Mouse (Mus musculus) forebrain, embryonic 12.5 days (tissue): ENCODE measurements around the gene Ptpn3. TPM values are rescaled to one million over a fixed set of nuclear protein-coding genes. Genes with fewer than 3 reads are reported as not detected.

ENCODE experiments used
- ATAC-seq: fragments of 200-750 bp; cut with Nextera tagmentation; 2 replicates; pipeline ENCODE4 v1.8.0; 2017; ENCODE audit warnings: moderate TSS enrichment; ENCODE audit not compliant: low FRiP score
- H3K27ac ChIP-seq: fragments of 300-500 bp; sonication (generic); 2 replicates; pipeline ENCODE4 v1.5.1; 2016; ENCODE audit warnings: mild to moderate bottlenecking
- H3K27me3 ChIP-seq: fragments of 300-500 bp; sonication (generic); 2 replicates; pipeline ENCODE4 v1.6.1; 2016; ENCODE audit warnings: mild to moderate bottlenecking
- H3K36me3 ChIP-seq: fragments of 300-500 bp; sonication (generic); replicated peaks from 2 replicates; pipeline ENCODE4 v1.6.1; 2016; ENCODE audit warnings: mild to moderate bottlenecking
- H3K4me1 ChIP-seq: fragments of 300-500 bp; sonication (generic); 2 replicates; pipeline ENCODE4 v1.6.1; 2016
- H3K4me2 ChIP-seq: fragments of 300-500 bp; sonication (generic); 2 replicates; pipeline ENCODE4 v1.6.1; 2016; ENCODE audit warnings: mild to moderate bottlenecking, moderate library complexity
- H3K4me3 ChIP-seq: fragments of 300-500 bp; sonication (generic); replicated peaks from 2 replicates; pipeline ENCODE4 v1.5.1; 2016; ENCODE audit warnings: mild to moderate bottlenecking
- H3K9ac ChIP-seq: fragments of 300-500 bp; sonication (generic); 2 replicates; pipeline ENCODE4 v1.6.1; 2016; ENCODE audit warnings: mild to moderate bottlenecking
- H3K9me3 ChIP-seq: fragments of 300-500 bp; sonication (generic); 2 replicates; pipeline ENCODE4 v1.6.1; 2016
- WGBS: fragments of 180-500 bp; shearing (Covaris S2); methylation state at CpG from one replicate; pipeline ENCODE4 v1.1.7; 2016; 5-methylcytosine and 5-hydroxymethylcytosine counted together
- polyA plus RNA-seq: library from polyadenylated mRNA; unstranded; fragments of >200 nt; fragmentation: Nextera tagmentation; extraction: Ambion mirVana; gene quantifications from 2 replicates; pipeline ENCODE4 v1.2.1, GENCODE M21; 2016

Ptpn3 gene
- polyA plus RNA-seq, 1 experiment from 2014 or later: 2.4 TPM

DNA sequence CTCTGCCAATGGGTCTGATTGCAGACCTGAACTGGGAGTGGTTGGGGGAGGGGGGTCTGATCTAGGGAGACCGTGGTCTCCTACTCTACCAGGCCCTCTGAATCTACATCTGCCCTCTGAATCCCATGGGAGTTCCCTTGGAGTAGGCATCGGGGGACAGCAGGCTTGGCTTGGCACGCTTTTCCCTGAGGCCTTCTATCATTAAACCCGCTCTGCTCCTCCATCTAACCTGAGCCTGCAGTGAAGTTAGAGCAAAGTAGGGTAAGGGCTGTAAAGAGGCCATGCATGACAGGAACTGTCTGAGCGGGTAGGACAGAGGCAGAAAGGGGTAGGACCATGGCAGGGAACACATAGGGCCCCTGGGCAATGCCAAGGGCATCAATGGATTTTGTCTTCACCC, 9.0 kb downstream of the Ptpn3 start:
- H3K9me3 ChIP-seq: peaks cover 3% of the 10 kb centered on the region; the same call in 1 of the 2 replicates
- H3K27me3 ChIP-seq: peaks cover 14% of the 10 kb centered on the region
- no peaks in the 10 kb centered on the region for H3K4me1 ChIP-seq
- H3K4me3 ChIP-seq: no peak overlapping the region
- 88% methylated on average over 5 of the region's 5 CpGs for WGBS
- ATAC-seq: no peak
- H3K27ac ChIP-seq: no peak overlapping the region
- no peak overlapping the region for H3K9ac ChIP-seq
- no peaks in the 10 kb centered on the region for H3K36me3 ChIP-seq
- H3K4me2 ChIP-seq: no peak overlapping the region

DNA sequence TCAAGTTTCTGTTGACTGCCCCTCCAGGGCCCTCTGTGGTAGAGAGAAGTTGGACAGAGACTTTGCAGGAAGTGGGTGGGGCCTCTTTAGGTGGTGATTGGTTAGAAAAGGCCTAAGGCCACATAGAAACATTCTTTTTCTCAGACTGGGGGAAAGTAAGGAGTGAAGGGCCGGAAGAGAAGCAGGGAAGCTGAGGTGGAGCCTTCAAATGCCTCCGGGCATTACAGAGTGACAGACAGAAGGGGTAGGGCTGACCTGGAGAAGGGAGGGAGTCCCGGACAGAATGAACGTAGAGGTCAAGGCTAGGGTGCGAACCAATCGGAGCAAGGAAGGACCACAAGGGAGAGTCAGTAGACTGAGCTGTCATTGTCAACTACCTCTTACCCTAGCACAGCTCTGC, 11.6 kb downstream of the Ptpn3 start:
- no peak for ATAC-seq
- H3K27me3 ChIP-seq: no peaks in the 10 kb centered on the region
- 81% methylated on average over 6 of the region's 6 CpGs for WGBS

GRCm38 (mm10) chr4:57287808-57288207, 13.8 kb downstream of the Ptpn3 start:
- H3K9me3 ChIP-seq: peaks cover 3% of the 10 kb centered on the region; the same call in 1 of the 2 replicates
- no peaks in the 10 kb centered on the region for H3K27me3 ChIP-seq
- 84% methylated on average over 3 of the region's 3 CpGs for WGBS
- H3K27ac ChIP-seq: no peak overlapping the region
- no peaks in the 10 kb centered on the region for H3K36me3 ChIP-seq
- no peak overlapping the region for H3K4me3 ChIP-seq
- H3K4me1 ChIP-seq: no peaks in the 10 kb centered on the region
- no peak overlapping the region for H3K9ac ChIP-seq
- H3K4me2 ChIP-seq: no peak overlapping the region
- no peak for ATAC-seq

More for the DNA sequence above, 11.6 kb downstream of the Ptpn3 start:
- Histone ChIP-seq H3K36me3 (no peaks in the 10 kb centered on the region), H3K4me2 (no peak overlapping the region), H3K9ac (no peak overlapping the region), H3K4me3 (no peak overlapping the region), H3K9me3 (peaks cover 3% of the 10 kb centered on the region; the same call in 1 of the 2 replicates), H3K4me1 (no peaks in the 10 kb centered on the region), H3K27ac (no peak overlapping the region)

DNA sequence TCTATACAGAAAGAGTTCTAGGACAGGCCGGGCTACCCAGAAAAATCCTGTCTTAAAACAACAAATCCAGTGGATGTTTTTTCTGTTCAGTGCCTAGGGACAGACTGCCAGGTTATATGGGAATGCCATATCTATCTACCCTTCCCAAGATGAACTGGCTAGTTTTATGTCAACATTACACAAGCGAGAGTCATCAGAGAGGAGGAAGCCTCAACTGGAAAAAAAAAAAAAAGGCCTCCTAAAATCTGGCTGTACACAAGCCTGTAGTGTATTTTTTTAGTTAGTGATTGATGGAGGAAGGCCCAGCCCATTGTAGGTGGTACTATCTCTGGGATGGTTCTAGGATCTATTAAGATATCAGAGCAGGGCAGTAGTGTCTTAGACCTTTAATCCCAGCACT, 16.4 kb downstream of the Ptpn3 start:
- WGBS: 94% methylated on average over 2 of the region's 2 CpGs

DNA sequence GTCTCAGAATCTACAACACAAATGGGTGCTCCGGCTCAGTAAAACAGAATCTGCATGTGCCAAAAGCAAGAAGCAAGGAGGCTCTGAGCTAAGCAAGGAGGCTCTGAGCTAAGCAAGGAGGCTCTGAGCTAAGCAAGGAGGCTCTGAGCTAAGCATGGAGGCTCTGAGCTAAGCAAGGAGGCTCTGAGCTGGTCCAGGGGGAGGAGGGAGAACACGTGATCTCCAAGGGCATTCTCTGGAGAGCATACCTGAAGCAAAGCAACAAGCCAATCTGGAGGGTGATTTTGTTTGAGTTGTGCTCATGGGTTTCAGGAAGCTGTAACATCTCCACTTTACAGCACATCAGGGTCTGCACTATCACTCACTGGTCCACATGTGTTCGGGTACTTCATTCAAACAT, 18.4 kb downstream of the Ptpn3 start:
- Histone ChIP-seq H3K9me3 (no peaks in the 10 kb centered on the region), H3K27me3 (no peaks in the 10 kb centered on the region), H3K36me3 (no peaks in the 10 kb centered on the region), H3K4me3 (no peak overlapping the region), H3K27ac (no peak overlapping the region), H3K4me2 (no peak overlapping the region), H3K4me1 (no peaks in the 10 kb centered on the region), H3K9ac (no peak overlapping the region)
- no peak for ATAC-seq
- WGBS: 85% methylated on average over 3 of the region's 3 CpGs

More for the DNA sequence above, 16.4 kb downstream of the Ptpn3 start:
- H3K36me3 ChIP-seq: no peaks in the 10 kb centered on the region
- no peak overlapping the region for H3K4me3 ChIP-seq
- H3K4me2 ChIP-seq: no peak overlapping the region
- H3K4me1 ChIP-seq: no peaks in the 10 kb centered on the region
- peaks cover 3% of the 10 kb centered on the region; the same call in 1 of the 2 replicates for H3K9me3 ChIP-seq
- no peaks in the 10 kb centered on the region for H3K27me3 ChIP-seq
- ATAC-seq: no peak
- no peak overlapping the region for H3K9ac ChIP-seq
- no peak overlapping the region for H3K27ac ChIP-seq

DNA sequence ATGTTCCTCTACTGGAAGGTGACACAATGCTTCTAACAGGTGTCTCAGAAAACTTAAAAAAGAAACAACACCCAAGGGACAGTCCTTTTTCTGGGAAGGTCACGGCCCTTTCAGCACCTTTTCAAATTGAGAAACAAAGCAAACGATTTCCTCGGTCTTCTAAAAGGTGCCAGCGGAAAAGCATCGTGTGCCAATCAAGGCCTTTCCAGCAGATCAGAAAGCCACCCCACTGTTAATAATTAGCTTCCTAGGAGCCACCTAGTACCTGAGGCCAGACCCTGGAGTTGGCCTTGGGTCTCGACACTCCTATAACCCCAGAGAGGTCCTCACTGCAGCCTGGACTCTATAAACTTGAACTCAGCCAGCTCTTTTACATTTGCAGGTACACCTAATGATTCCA, 19.0 kb downstream of the Ptpn3 start:
- no peak for ATAC-seq
- 73% methylated on average over 6 of the region's 6 CpGs for WGBS
- H3K9ac ChIP-seq: no peak overlapping the region
- no peak overlapping the region for H3K4me3 ChIP-seq
- H3K9me3 ChIP-seq: no peaks in the 10 kb centered on the region
- no peaks in the 10 kb centered on the region for H3K36me3 ChIP-seq
- H3K4me2 ChIP-seq: no peak overlapping the region
- no peaks in the 10 kb centered on the region for H3K4me1 ChIP-seq
- no peaks in the 10 kb centered on the region for H3K27me3 ChIP-seq
- no peak overlapping the region for H3K27ac ChIP-seq

- WGBS: 82% methylated on average over 5 of the region's 5 CpGs
- ATAC-seq: no peak
- Histone ChIP-seq H3K9ac (no peak overlapping the region), H3K4me2 (no peak overlapping the region), H3K9me3 (no peaks in the 10 kb centered on the region), H3K27me3 (no peaks in the 10 kb centered on the region), H3K36me3 (no peaks in the 10 kb centered on the region), H3K4me3 (no peak overlapping the region), H3K4me1 (no peaks in the 10 kb centered on the region), H3K27ac (no peak overlapping the region)
Observed at GRCm38 (mm10) chr4:57282179-57282578, 19.5 kb downstream of the Ptpn3 start.

GRCm38 (mm10) chr4:57280888-57281287, 20.7 kb downstream of the Ptpn3 start:
- Histone ChIP-seq H3K36me3 (no peaks in the 10 kb centered on the region), H3K4me3 (no peak overlapping the region), H3K27me3 (no peaks in the 10 kb centered on the region), H3K9ac (no peak overlapping the region), H3K9me3 (no peaks in the 10 kb centered on the region), H3K4me1 (no peaks in the 10 kb centered on the region), H3K4me2 (no peak overlapping the region), H3K27ac (no peak overlapping the region)
- ATAC-seq: no peak
- 91% methylated on average over 5 of the region's 5 CpGs for WGBS

- Histone ChIP-seq H3K9me3 (no peaks in the 10 kb centered on the region), H3K4me2 (no peak overlapping the region), H3K9ac (no peak overlapping the region), H3K27me3 (no peaks in the 10 kb centered on the region), H3K36me3 (no peaks in the 10 kb centered on the region), H3K27ac (no peak overlapping the region), H3K4me3 (no peak overlapping the region), H3K4me1 (peaks cover under 1% of the 10 kb centered on the region; the same call in 1 of the 2 replicates)
- no peak for ATAC-seq
- WGBS: 32% methylated on average over 8 of the region's 8 CpGs
Observed at GRCm38 (mm10) chr4:57279229-57279628, 22.4 kb downstream of the Ptpn3 start.

- ATAC-seq: no peak
- no peak overlapping the region for H3K4me3 ChIP-seq
- H3K4me2 ChIP-seq: no peak overlapping the region
- no peaks in the 10 kb centered on the region for H3K36me3 ChIP-seq
- H3K9me3 ChIP-seq: no peaks in the 10 kb centered on the region
- no peak overlapping the region for H3K27ac ChIP-seq
- peaks cover 5% of the 10 kb centered on the region; the same call in 1 of the 2 replicates for H3K4me1 ChIP-seq
- 63% methylated on average over 10 of the region's 10 CpGs for WGBS
- no peak overlapping the region for H3K9ac ChIP-seq
- H3K27me3 ChIP-seq: no peaks in the 10 kb centered on the region
Observed at GRCm38 (mm10) chr4:57278812-57279211, 22.8 kb downstream of the Ptpn3 start.

DNA sequence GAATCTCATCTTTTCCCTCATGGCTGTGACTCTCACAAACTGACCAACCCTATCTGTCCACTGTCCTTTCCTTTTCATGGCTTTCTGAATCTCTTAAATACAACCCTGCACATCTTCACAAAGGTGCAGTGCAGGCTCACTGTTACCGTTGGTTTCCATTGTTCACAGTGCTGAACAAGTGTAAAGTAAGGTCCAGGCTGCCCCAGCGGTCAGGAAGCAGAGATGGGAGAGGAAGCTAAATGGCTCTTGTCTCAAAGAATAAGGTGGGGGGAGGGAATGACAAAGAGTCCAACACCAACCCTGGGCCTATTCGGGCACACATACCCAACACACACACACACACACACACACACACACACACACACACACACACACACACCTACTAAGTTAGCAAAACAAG, 24.0 kb downstream of the Ptpn3 start:
- WGBS: 79% methylated on average over 3 of the region's 3 CpGs
- H3K9me3 ChIP-seq: no peaks in the 10 kb centered on the region
- no peak for ATAC-seq

DNA sequence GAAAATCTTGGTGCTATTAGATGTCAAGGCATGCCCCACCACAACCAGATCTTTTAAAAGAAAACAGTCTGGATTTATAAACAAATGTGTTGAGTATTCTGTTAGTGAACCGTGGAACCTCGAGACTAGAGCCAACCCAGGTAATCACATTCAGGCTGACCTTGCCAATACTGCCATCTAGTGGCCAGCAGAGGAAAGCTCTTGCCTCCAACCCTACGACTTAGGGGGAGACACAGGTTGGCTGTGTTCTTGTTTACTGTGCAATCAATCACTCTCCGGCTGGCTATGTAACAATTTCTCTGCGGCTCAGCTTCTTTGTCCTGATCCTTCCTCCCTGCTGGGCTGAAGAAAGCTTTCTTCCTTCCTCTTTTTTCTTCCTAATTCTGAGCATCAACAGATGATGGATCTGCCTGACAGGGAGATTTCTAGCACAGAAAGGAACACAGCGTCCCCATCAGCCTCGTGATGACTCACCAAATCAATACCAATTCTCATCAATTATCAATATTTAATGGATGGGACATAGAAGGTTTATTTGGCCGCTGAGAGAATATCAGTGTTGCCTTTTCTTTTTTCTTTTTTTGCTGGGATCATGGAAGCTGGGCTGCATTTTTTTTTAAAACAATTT, 26.4 kb downstream of the Ptpn3 start:
- WGBS: 10% methylated on average over 8 of the region's 8 CpGs
- no peaks in the 10 kb centered on the region for H3K36me3 ChIP-seq
- peaks cover 19% of the 10 kb centered on the region for H3K4me1 ChIP-seq
- ATAC-seq: peak; percentile 69; the same call in 1 of the 2 replicates
- no peak overlapping the region for H3K4me3 ChIP-seq
- H3K9me3 ChIP-seq: no peaks in the 10 kb centered on the region
- H3K4me2 ChIP-seq: 0 out of 2 replicates have a peak overlapping the region, but pooled peaks have one; percentile 9
- no peak overlapping the region for H3K9ac ChIP-seq
- no peaks in the 10 kb centered on the region; the same call in none of the 2 replicates for H3K27me3 ChIP-seq
- no peak overlapping the region for H3K27ac ChIP-seq

More for the DNA sequence above, 24.0 kb downstream of the Ptpn3 start:
- Histone ChIP-seq H3K4me2 (no peak overlapping the region), H3K9ac (no peak overlapping the region), H3K4me3 (no peak overlapping the region), H3K27ac (no peak overlapping the region), H3K27me3 (no peaks in the 10 kb centered on the region; the same call in 1 of the 2 replicates), H3K36me3 (no peaks in the 10 kb centered on the region), H3K4me1 (peaks cover 11% of the 10 kb centered on the region; the same call in 1 of the 2 replicates)
